Mouse (Mus musculus): ENCODE measurements around the gene Pigh. TPM values are rescaled to one million over a fixed set of nuclear protein-coding genes. Genes with fewer than 3 reads are reported as not detected.

Gene Pigh
- total RNA-seq, 2 experiments from 2014 or later, result 9.8 to 10.2 TPM

Other genes with a start within 250 kb of the Pigh start
- 100 to 1,000 TPM; 201 to 213 TPM for gene Atp6v1d, start 228.0 kb downstream of the Pigh start, total RNA-seq (2021)
- 10 to 100 TPM; 59.8 to 61.6 TPM for gene Eif2s1, start 227.8 kb downstream of the Pigh start, total RNA-seq (2021)
- gene Plek2, start 182.7 kb downstream of the Pigh start, total RNA-seq (2021), result under 1 TPM in 1 of 2 experiments, not detected in 1; 0.41 TPM
- gene Tmem229b, start 82.0 kb downstream of the Pigh start, total RNA-seq (2021), result 10 to 100 TPM; 74.6 to 80.0 TPM
- 10 to 100 TPM in 1 of 2 experiments, 1 to 10 TPM in 1; 8.5 to 11.4 TPM for gene Plekhh1, start 60.5 kb downstream of the Pigh start, total RNA-seq (2021)
- gene Arg2, start 41.1 kb upstream of the Pigh start, total RNA-seq (2021), result 1 to 10 TPM; 5.7 to 6.8 TPM
- 100 to 1,000 TPM; 121 to 134 TPM for gene Vti1b, start 83.0 kb upstream of the Pigh start, total RNA-seq (2021)
- gene Rdh11, start 102.6 kb upstream of the Pigh start, total RNA-seq (2021), result 10 to 100 TPM; 23.6 to 23.9 TPM
- 1 to 10 TPM; 1.2 to 2.4 TPM for gene Rdh12, start 119.3 kb upstream of the Pigh start, total RNA-seq (2021)
- 10 to 100 TPM; 27.0 to 30.0 TPM for gene Zfyve26, start 206.7 kb upstream of the Pigh start, total RNA-seq (2021)
- gene Rad51b, start 207.6 kb upstream of the Pigh start, total RNA-seq (2021), result under 1 TPM; 0.33 to 0.46 TPM

All from layer of hippocampus, postnatal 14 days (tissue).